Mouse (Mus musculus) Patski (cell line): Measurements from ENCODE around the gene Trex1. TPM values are rescaled to one million over a fixed set of nuclear protein-coding genes. Genes with fewer than 3 reads are reported as not detected.

ENCODE experiments used
- ATAC-seq: fragments of 100-300 bp; one replicate; pipeline ENCODE4 v1.8.0; 2021
- CTCF ChIA-PET: fragments of 350-600 bp; sonication (Branson Sonifier 250); formaldehyde crosslinking; loops from one replicate; lab custom pipeline; 2022; ENCODE audit warnings: inconsistent platforms; lab: Charles Lee
- POLR2A ChIA-PET: fragments of 350-600 bp; sonication (Branson Sonifier 250); formaldehyde crosslinking; loops from one replicate; lab custom pipeline; 2022; ENCODE audit warnings: antibody characterized with exemption, inconsistent platforms; lab: Charles Lee
- DNase-seq: peaks from one replicate; pipeline ENCODE4 v3.0.0-alpha.2; 2011; ENCODE audit warnings: low read depth, low spot score
- H3K27me3 ChIP-seq: fragments of 371-371 bp; one replicate; pipeline ENCODE4 v1.5.1; 2021
- CTCF ChIP-seq: fragments of 100-300 bp; IDR thresholded peaks from one replicate; pipeline ENCODE4 v1.5.1; 2021
- in situ Hi-C: fragments of 300-500 bp; cut with MboI; formaldehyde crosslinking; loops from 3 replicates; pipeline ENCODE4 v1.11.1; 2018; ENCODE audit warnings: low pct_unique_long_range_greater_than_20kb, mixed read lengths
- polyA plus RNA-seq: library from polyadenylated mRNA; unstranded; gene quantifications from one replicate; pipeline ENCODE4 v1.2.3, GENCODE M21; 2021

Gene Trex1
- 18.1 TPM for polyA plus RNA-seq

GRCm38 (mm10) chr9:109059136-109059903 lies at the start of gene Trex1:
Gene Trex1, minus strand, starts transcription at chr9:109059734.
- in situ Hi-C loops, result no loop called here
- peak; percentile 94 for ATAC-seq
- DNase-seq, result peak; percentile 86
- H3K27me3 ChIP-seq, result no peaks in the 10 kb centered on the region
- TF ChIP-seq CTCF, result no peak
- POLR2A ChIA-PET, result interaction anchor here (0.7 to 1.7 kb wide), 4 partner anchors 10 to 23 kb away, joined by 3 to 4 read pairs (median 3); no protein-coding TSS in a partner anchor
- CTCF ChIA-PET, result interaction anchor here (1.0 to 3.4 kb wide), 7 partner anchors 9 to 57 kb away, joined by 3 to 16 read pairs (median 6); partner anchors contain the start of gene Atrip

GRCm38 (mm10) chr9:109107341-109107740 lies 47.8 kb upstream of the Trex1 start:
- ChIA-PET CTCF (interaction anchor here (0.8 kb wide), 1 partner anchor 20 kb away, joined by 3 read pairs; no protein-coding TSS in a partner anchor), POLR2A (interaction anchor here (0.6 kb wide), 1 partner anchor 321 kb away, joined by 3 read pairs; no protein-coding TSS in a partner anchor)
- peaks cover 64% of the 10 kb centered on the region for H3K27me3 ChIP-seq
- ATAC-seq (peak; percentile 79), DNase-seq (peak; percentile 81)
- no peak for TF ChIP-seq CTCF
- in situ Hi-C loops, result no loop called here

DNA sequence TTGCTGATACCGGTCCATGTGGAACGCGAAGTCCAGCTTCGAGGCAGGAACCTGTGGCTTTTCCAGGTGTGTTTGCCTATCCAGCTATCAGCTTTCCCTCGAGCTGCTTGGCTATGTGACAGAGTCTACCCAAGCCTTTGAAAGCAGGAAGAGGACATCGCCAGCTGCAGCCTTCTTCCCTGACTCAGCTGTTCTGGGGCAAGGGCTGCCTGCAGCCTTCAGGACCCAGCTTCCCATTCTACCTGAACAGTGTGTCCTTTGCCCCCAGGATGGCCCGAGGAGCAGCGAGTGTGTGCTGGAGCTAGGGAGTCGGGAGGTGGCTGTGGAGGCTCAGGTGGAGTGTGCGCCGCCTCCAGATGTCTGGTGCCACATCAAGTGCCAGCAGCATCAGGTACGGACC lies 46.1 kb upstream of the Trex1 start:
- DNase-seq (no peak), ATAC-seq (no peak)
- no peak for TF ChIP-seq CTCF
- CTCF ChIA-PET, result no interaction called here
- POLR2A ChIA-PET, result interaction anchor here (0.9 kb wide), 1 partner anchor 20 kb away, joined by 3 read pairs; no protein-coding TSS in a partner anchor
- H3K27me3 ChIP-seq, result peaks cover 56% of the 10 kb centered on the region
- in situ Hi-C loops, result no loop called here

DNA sequence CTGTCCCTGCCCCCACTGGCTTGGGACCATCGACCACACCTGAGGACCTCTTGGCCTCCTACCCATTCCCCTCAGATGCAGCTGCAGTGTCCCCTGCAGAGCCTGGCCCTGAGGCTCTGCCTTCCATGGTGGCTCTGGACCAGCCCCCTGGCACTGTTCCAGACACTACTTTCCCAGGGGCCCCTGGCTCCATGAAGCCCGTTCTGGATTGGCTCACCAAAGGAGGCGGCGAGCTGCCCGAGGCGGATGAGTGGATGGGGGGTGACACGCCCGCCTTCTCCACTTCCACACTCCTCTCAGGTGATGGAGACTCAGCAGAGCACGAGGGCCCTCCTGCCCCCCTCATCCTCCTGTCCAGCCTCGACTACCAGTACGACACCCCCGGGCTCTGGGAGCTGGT lies 45.5 kb upstream of the Trex1 start:
- DNase-seq, result no peak
- POLR2A ChIA-PET, result interaction anchor here (0.9 kb wide), 1 partner anchor 20 kb away, joined by 3 read pairs; no protein-coding TSS in a partner anchor
- no peak for ATAC-seq
- no peak for TF ChIP-seq CTCF
- in situ Hi-C loops, result no loop called here
- CTCF ChIA-PET, result no interaction called here
- H3K27me3 ChIP-seq, result peaks cover 57% of the 10 kb centered on the region

- ChIA-PET CTCF (no interaction called here), POLR2A (no interaction called here)
- no peak for DNase-seq
- no peak for TF ChIP-seq CTCF
- no peak for ATAC-seq
- in situ Hi-C loops, result no loop called here
- H3K27me3 ChIP-seq, result peaks cover 64% of the 10 kb centered on the region
Measured at GRCm38 (mm10) chr9:109104083-109104482, 44.5 kb upstream of the Trex1 start.

DNA sequence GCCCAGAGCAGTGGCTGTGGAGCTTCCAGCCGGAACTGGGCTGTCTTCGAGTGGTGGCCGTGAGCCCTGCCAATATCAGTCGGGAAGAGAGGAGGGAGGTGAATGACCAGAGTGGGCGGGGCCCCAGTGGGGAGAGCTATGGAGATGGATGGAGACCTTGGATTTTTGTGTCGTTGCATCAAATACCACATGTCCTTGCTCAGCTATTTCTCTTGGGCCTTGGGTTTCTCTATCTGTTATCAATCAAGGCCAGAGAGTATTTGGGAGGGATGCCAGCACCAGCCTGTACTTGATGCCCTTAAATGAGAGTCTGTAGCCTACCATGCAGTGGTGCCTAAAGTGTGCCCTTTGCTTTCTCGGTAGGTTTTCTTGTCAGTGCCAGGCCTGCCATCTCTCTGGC lies 43.7 kb upstream of the Trex1 start:
- peaks cover 67% of the 10 kb centered on the region for H3K27me3 ChIP-seq
- no peak for TF ChIP-seq CTCF
- in situ Hi-C loops, result no loop called here
- ChIA-PET POLR2A (no interaction called here), CTCF (no interaction called here)
- ATAC-seq (no peak), DNase-seq (no peak)

- peaks cover 67% of the 10 kb centered on the region for H3K27me3 ChIP-seq
- CTCF ChIA-PET, result no interaction called here
- DNase-seq (no peak), ATAC-seq (no peak)
- in situ Hi-C loops, result no loop called here
- POLR2A ChIA-PET, result no interaction called here
- no peak for TF ChIP-seq CTCF
Measured at GRCm38 (mm10) chr9:109102541-109102940, 43.0 kb upstream of the Trex1 start.

DNA sequence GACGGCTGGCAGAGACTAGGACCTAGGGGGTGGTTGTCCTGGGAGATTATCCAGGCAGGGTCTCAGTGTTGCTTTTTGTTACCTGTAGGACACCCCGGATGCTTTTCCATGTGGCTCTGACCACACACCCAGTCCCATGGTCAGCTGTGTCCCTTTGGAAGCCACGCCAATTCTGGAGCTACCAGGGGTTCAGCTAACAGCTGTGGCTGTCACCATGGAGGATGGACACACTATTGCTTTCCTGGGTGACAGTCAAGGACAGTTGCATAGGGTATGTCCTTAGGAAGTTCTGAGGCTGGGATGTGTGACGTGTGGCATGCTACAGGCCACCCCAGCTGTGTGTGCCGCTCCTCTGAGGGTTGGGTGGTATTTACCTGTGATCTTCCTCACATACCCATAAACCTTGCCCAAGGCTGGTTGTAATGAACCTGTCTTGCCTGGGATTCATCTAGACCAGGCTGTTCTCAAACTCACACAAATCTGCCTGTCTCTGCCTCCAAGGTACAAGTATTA lies 42.5 kb upstream of the Trex1 start:
- no peak for TF ChIP-seq CTCF
- peaks cover 67% of the 10 kb centered on the region for H3K27me3 ChIP-seq
- ChIA-PET POLR2A (no interaction called here), CTCF (no interaction called here)
- DNase-seq (no peak), ATAC-seq (no peak)
- in situ Hi-C loops, result no loop called here

DNA sequence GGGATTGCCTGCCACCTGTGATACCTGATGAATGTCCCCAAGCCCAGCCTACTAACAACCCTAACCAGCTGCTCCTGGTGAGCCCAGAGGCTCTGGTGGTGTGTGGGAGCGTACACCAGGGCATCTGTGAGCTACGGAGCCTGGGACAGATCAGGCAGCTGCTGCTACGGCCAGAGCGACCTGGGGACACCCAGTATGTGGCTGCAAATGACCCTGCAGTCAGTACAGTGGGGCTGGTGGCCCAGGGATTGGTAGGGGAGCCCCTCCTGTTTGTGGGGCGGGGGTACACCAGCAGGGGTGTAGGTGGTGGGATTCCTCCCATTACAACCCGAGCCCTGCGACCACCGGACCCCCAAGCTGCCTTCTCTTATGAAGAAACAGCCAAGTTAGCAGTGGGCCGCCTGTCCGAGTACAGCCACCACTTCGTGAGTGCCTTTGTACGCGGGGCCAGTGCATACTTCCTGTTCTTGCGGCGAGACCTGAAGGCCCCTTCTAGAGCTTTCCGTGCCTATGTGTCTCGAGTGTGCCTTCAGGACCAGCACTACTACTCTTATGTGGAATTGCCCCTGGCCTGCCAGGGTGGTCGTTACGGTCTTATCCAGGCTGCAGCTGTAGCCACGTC lies 40.9 kb upstream of the Trex1 start:
- no peak for TF ChIP-seq CTCF
- ChIA-PET POLR2A (no interaction called here), CTCF (interaction anchor here (1.6 kb wide), 1 partner anchor 22 kb away, joined by 5 read pairs; no protein-coding TSS in a partner anchor)
- ATAC-seq (no peak), DNase-seq (no peak)
- peaks cover 71% of the 10 kb centered on the region for H3K27me3 ChIP-seq
- in situ Hi-C loops, result no loop called here

- no peak for TF ChIP-seq CTCF
- DNase-seq (no peak), ATAC-seq (no peak)
- in situ Hi-C loops, result no loop called here
- ChIA-PET POLR2A (no interaction called here), CTCF (no interaction called here)
- peaks cover 57% of the 10 kb centered on the region for H3K27me3 ChIP-seq
Measured at GRCm38 (mm10) chr9:109098969-109099368, 39.4 kb upstream of the Trex1 start.

GRCm38 (mm10) chr9:109098366-109098765 lies 38.8 kb upstream of the Trex1 start:
- H3K27me3 ChIP-seq, result peaks cover 51% of the 10 kb centered on the region
- DNase-seq (no peak), ATAC-seq (no peak)
- TF ChIP-seq CTCF, result no peak
- POLR2A ChIA-PET, result no interaction called here
- CTCF ChIA-PET, result no interaction called here
- in situ Hi-C loops, result no loop called here
